Mouse (Mus musculus) forelimb bud, embryonic 11.5 days (tissue): ENCODE results near the gene Ncor1.
"Not testable (repeated sequence)": the region's sequence is repeated elsewhere in the genome, so short reads cannot be mapped to it uniquely, and the experiment has no call there.

Source experiments
- DNase-seq: peaks from one replicate; pipeline ENCODE4 v3.0.0-alpha.2; 2012; ENCODE audit warnings: low read depth, low spot score

Ncor1 gene

DNA sequence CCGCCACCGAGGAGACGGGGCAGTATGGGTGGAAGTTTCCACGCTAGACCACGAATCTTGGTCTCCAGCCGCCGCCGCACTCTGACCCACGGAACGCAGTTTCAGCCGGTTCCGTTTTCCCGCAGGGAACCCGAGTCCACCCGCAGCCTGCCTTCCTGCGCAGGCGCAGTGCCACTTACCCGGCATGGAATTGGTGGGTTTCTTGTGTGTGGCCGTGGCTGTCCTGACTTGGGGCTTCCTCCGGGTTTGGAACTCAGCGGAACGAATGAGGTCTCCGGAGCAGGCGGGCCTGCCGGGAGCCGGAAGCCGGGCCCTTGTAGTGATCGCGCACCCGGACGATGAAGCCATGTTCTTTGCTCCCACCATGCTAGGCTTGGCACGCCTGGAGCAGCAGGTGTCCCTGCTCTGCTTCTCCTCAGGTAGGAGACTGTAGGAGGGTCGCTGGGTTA is at the start of gene Ncor1, which contains the start of gene Pigl:
TSS of gene Ncor1 (minus strand) at position 266 of the 449 bp plus-strand sequence.
TSS of gene Pigl (plus strand) at position 185 of the 449 bp plus-strand sequence.
- peak; percentile 87 for DNase-seq

DNA sequence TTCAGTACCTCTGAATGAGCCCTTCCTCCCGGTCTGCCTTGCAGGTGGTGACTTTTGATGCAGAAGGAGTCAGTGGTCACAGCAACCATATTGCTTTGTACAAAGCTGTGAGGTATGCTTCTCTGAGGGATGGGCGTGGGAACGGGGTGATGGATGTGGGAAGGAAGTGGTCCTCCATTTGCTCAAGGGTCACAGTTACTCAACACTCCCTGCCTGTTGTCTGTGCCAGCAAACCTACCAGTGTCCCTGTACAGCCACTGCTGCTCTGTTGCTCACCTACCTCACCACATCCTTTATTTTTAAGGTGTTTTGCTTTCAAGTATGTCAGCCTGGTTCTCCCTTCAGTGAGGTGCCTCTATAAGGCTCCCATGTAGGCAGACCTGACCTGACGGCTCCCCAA is 49.3 kb upstream of the Ncor1 start:
- no peak for DNase-seq

DNA sequence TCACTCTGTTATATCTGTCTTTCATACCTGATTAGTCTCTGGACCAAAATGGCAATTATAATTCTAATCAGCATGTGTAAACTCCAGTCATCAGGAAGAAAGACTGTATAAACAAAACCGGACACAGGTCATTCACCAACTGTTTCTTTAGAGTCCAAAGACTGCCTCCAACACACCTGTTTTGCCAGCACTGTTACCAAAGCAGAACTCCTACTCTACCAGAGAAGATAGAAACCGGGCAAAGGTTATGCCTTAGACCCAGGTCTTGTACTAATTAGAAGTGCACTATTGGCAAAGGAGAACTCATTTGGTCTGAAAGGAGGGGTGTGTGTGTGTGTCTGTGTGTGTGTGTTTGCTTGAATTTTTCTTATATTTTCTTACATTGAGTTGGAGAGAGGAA is 42.2 kb upstream of the Ncor1 start:
- DNase-seq, result no peak

DNA sequence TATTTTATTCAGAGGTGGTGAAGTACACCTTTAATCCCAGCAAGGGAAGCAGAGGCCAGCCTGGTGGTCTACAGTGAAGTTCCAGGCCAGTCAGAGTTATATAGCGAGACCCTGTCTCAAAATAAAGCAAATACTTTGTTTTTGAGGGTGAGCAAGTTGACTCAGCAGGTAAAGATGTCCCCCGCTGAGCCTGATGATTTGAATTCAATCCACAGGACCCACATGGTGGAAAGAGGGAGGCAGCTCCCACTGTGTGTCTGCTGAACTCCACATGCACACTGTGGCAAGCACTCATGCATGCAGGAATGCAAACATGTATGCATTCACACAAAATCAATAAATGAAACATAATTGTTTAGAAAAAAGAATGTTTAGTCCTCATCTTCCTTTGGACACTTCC is 40.5 kb upstream of the Ncor1 start:
- DNase-seq, result no peak

DNA sequence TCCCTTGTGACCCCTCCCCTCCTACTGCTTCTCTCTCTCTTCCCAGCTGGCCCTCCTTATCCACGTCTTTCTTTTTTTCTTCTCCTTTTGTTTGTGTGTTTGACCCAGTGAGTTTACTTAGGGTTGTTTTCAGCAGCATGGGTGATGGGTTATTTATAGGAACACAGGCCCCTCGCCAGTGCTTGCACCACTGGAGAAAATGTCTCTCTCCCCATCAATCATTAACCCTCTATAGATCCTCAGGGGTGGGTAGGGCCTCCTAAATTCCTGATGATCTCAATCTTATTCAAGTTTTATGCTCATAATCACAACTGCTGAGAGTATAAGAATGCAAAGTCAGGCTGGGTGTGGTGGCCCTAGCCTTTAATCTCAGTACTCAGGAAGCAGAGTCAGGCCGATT is 38.8 kb upstream of the Ncor1 start:
- DNase-seq, result no peak

DNA sequence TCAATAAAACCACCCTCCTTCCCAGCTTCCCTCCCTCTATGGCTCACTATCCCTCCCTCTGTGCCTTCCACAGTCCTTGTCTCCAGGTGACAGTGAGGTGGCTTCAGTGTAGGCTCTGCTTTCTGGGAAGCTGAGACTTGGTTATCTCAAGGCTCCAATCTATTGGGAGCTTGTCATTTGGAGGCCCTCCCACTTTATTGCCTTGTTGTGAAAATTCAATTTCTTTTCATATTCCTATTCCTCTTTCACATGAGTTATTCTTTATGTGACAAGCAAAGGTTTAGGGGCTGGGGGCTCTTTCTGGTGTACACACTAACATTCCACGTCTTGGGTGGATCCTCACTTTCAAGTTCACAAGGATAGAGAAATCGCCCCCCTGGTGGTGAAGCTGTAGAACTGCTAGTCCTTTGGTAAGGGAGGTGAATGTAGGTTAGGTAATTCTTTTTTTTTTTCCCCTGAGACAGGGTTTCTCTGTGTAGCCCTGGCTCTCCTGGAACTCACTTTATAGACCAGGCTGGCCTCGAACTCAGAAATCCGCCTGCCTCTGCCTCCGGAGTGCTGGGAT is 37.9 kb upstream of the Ncor1 start:
- peak; percentile 31 for DNase-seq

DNA sequence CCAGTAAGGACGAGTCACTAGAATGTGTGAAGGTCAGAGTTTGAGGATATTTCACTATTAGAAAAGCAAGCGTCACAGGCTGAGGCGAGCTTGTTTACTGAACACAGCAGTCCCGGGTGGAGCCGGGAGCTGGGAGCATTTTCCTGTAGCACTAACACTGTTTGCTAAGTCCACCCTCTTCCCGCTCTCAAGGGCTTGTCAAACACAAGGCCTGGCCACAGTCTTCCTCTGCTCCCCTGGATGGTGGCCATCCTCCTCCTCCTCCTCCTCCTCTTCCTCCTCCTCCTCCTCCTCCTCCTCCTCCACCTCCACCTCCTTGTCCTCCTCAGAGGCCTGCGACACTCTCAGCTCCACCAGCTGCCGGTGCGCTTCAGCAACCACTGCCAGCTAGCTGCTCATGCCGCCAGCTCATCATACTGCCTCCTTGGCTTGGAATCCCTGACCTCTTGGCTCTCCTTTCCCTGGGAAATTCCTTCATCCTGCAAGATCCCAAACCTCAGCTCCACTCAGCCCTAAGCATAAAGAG is 37.0 kb upstream of the Ncor1 start:
- no peak for DNase-seq

DNA sequence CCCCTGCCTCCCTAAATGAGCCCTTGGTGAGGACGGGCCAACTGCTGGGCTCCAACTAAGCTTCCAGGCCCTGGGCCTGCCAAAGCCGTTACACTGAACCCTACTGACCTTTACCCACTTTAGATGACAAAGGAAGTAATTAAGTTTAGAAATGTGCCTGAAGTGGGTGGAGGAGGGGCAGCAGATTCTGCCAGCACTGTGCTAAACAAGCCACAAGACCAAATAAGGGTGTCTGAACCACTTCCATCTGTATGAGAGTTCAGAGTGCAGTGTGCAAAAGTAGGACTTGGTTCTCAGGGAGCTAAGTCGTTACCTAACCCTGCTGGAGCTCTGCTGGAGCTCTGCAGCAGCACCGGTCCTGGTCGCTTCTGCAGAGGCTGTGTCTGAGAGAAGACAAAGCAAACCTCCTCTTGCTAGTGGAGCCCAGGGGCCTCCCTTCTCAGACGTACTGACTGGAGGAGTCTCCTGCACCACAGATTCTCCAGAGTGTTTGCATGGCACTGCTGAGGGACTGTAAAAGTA is 36.5 kb upstream of the Ncor1 start:
- peak; percentile 68 for DNase-seq

DNA sequence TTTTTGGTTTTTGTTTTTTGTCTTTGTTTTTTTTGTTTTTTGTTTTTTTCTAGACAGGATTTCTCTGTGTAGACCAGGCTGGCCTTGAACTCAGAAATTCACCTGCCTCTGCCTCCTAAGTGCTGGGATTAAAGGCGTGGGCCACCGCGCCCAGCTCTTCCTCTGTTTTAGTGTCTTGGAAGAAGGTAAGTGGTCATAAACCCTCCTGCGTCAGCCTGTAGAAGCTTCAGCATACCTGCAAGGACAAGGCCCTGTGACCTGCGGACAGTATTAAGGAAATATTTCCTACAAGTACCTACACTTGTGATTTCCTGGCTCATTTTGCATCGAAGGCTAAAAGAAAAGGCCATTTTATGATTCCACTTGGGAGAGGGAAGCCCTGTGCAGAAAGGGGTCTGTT is 35.4 kb upstream of the Ncor1 start:
- DNase-seq, result no peak

DNA sequence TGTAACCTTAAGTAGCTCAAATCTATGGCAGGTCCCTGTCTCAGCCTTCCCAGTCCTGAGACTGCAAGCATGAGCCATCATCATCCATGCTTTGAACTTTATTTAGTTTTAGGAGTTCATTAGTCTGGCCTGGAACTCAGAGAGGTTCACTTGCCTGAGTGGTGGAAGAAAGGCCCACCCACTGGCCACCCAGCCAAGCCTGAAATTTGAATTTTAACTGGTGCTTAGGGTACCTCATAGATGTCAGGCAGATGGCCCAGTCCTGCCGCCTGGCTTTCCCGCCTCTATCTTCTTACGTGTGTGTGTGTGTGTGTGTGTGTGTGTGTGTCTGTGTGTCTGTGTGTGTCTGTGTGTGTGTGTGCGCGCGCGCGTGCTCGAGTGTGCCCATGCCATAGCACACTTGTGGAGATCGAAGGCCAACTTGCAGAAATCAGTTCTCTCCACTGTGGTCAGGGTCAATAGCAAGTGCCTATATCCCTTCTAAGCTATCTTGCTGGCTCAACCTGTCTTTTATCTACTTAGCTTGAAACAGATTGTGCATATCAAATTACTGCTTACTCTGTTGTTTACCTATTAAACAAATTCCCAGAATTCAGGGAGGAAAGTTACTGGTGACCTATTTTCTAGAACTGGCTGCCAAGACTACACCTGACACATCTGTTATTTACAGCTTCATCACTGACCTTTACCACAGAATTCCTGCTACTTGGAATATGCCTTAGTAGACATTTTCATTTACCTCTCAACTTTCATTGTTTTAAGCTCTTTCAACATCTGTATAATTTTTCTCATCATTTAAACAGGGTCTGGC is 29.4 kb upstream of the Ncor1 start:
- no peak for DNase-seq

DNA sequence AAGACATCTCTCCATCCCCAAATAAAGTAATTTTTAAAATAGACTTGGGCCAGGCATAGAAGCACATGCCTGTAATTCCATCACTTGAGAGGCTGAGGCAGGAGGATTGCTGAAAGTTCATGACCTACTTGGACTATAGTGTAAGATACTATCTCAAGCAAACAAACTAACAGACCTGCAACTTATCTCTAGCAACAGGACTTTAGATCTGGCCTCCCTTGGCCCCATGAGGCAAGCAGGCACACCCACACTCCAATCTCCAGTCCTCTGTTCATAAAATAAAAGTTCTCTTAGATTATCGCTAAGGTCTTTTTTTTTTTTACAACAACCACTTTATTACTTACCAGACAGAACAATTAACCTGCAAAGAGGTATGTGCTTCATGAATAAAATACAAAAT is 28.6 kb upstream of the Ncor1 start:
- DNase-seq, result no peak

DNA sequence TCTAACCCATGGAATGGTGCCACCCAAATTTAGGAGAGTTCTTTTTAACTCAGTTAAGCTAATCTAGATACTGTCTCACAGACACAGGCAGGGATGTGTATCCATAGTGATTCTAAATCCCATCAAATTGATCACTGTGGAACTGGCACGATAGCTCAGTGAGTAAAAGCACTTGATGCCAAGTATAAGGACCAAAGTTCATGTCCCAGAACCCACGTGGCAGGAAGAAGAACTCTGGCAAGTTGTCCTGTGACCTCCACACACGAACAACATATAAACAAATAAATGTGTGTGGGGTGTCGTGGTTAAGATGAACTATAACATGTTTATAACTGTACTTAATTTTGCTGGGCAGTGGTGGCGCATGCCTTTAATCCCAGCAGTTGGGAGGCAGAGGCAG is 21.2 kb upstream of the Ncor1 start:
- DNase-seq, result no peak

DNA sequence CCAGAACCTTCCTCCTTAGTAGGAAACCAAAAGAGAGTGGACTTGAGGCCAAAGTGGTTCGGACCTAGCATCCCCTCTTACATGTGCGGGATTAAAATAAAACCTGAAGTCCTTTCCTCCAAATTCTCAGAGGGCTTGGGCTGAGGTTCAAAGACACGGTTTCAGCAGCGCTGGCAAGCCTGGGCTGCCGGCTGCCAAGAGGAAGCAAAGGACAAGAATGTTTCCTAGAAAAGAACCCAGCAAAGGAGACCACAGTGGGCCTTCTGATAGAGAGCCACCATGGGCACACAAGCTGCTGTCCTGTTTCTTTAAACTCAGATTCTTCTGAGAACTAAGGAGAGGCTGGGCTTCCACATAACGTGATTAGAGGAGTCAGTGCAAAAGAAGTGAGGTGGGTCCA is 20.6 kb upstream of the Ncor1 start:
- no peak for DNase-seq

DNA sequence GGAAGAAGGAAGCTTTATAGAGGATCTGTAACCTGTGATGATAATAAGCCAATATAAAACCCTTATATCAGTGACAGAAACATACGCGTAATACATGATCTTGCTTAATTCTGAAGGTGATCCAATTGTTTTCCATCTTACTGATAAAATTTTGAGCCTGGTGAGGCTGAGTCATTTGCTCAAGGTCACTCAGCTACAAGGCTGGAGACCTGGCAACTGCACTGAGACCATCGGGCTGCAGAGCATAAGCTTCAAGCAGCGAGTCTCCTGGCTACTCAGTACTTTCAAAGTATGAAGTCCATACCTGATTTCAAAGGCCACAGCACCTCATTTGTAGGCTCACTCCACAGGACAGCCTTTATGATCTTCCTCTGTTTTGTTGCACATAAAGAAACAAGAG is 17.8 kb upstream of the Ncor1 start:
- DNase-seq, result no peak

DNA sequence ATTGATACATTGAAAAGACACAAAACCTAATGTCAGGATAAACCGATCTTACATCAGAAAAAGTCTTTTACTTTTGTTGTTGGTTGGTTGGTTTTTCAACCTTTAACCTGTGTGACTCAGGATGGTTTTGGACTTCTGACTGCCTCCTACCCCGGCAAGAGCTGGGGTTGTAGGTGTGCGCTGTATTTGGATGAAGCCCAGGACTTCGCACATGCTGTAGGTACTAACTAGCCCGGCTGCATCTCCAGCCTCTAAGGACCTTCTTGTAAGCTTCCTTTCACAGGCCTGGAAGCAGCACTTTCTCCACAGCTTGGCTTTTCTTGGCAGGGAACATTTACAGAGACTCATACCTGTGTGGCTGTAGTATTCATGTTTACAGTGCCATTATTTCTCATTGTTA is 15.2 kb upstream of the Ncor1 start:
- no peak for DNase-seq

DNA sequence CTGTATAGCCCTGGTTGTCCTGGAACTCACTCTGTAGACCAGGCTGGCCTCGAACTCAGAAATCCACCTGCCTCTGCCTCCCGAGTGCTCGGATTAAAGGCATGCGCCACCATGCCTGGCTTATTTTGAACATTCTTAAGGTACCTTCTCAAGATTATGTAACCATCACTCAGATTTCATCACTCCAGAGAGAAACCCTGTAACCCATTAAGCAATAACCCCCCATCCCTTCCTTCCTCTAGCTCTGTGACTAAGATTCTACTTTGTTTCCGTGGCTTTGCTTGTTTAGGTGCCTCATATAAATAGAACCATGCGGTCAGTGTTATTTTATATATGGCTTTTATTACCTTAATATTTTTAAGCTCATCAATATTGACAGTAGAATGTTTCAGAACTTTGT is 12.1 kb upstream of the Ncor1 start:
- DNase-seq, result no peak

DNA sequence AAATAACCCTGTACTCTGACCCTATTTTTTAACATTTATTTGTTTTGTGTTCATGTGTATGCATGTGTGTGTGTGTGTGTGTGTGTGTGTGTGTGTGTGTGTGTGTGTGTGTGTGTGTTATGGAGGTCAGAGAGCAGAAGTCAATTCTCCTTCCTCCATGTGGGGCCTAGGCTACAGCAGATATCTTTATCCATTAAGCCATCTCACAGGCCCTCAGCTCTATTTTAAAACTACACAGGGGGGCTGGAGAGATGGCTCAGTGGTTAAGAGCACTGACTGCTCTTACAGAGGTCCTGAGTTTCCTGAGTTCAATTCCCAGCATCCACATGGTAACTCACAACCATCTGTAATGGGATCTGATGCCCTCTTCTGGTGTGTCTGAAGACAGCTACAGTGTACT is 8.9 kb upstream of the Ncor1 start:
- DNase-seq, result not testable (repeated sequence)

DNA sequence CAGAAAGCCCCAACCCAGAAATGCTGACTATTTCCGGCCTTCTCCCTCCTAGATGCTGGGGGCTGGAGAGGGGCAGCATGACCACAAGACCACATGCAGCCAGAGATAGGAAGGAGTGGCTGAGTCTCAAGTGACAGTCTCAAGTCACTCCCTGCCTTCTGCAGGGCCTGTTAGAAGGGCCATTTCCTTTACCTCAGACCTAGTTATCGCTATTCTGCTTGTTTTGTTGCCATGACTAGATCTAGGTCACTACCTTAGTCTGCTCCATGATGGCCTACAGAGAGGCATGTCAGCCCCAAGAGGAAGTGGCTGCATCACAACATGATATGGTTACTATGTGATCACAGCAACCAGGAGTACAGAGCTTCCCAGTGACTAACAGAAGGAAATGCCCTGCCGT is 8.2 kb upstream of the Ncor1 start:
- no peak for DNase-seq

DNA sequence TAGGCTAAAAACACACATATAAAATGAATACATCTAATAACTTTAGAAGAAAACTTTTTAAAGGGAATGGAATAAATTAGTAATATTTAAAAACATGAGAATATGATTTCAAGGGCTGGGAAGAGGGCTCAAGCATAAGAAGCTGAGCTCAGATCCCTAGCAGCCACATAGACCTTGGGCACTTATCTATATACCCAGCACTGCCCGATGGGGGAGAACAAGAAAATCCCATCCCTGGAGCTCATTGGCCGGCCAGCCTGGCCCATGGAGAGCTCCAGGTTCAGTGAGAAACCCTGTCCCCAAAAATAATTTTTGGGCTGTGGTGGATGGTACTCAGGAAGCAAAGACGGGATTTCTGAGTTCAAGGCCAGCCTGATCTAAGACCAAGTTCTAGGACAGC is 7.5 kb upstream of the Ncor1 start:
- no peak for DNase-seq

DNA sequence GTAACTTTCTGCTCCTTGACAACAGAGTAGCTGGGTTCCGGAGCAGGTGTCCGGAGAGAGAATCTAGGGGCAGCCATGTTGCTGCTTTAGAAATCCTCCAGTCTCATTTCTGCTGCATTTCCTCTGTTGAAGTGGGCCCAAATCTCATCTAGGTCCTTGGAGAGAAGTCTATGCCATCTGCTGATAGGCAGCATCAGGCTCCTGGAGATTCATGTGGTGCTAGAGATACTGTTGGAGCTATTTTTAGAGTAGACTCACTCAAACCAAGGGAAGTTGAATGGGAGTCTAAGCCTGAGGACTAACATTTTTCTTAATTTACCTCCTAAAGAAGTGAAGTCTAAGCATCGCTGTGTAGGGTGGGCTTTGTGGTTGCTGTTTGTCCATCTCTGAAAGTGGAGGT is 6.4 kb upstream of the Ncor1 start:
- no peak for DNase-seq

DNA sequence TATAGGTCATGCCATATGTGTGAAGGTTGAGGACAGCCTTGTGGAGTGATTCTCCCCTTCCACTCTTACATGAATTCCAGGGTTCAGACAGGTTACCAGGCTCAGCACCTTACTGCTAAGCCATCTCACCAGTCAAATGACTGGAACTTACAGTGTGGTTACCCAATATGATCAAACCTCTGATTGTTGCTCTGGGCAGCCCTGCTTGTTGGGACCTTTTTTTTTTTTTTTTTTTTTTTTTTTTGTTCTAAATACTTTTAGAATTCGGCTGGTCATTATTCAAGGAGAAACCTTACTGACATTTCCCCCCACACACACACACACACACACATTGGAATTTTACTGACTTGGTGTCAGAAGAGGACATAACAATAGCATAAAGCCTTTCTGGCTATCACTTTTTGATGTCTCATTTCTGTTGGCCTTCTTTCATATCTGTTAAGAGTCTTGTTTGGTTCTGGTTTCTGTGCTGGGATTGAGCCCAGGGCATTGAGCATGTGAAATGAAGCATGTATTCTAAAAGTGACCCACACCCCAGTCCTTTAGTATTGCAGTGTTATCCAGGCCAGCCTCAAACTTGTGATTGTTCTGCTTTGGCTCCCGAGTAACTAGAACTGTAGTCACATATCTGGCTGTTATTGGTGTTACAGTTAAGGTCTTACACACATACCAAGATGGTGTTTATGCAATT is 5.0 kb upstream of the Ncor1 start:
- no peak for DNase-seq

DNA sequence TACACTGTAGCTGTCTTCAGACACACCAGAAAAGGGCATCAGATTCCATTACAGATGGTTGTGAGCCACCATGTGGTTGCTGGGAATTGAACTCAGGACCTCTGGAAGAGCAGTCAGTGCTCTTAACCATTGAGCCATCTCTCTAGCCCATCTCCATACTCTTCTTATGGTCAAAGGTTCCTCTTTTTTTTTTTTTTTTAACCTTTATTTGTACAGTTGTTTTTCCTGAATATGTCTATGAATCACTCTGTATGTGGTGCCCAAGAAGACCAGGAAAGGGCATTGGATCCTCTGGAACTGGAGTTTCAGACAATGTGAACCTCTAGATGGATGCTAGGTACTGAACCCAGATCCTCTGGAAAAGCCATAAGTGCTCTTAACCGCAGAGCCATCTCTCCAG is 4.2 kb upstream of the Ncor1 start:
- DNase-seq, result not testable (repeated sequence)
